28 mouse cellular contexts compared by ENCODE assay signal in genomic region chr8:126647350-126647749, GRCm38 (mm10). TPM values are rescaled to one million over a fixed set of nuclear protein-coding genes. Genes with fewer than 3 reads are reported as not detected.
A peak's percentile ranks its signal among the peaks of the same experiment; 100 is the strongest.
DNase-seq lines count a peak whose midpoint lies in the region; ATAC-seq and TF ChIP-seq lines count a peak whose summit lies in the region.
"Had no signal": no experiment of that assay in that cellular context is flagged by ENCODE, and none has a peak within 500 bp of the region (broad histone marks: within the 10 kb centered on the region; RNA-seq: fewer than 3 reads in every experiment).

No protein-coding gene starts in this region.

- WGBS in embryonic facial prominence, embryonic 13.5 days: 33% methylated on average over 1 of the region's 1 CpGs
- WGBS in embryonic facial prominence, embryonic 10.5 days: 59% methylated on average over 1 of the region's 1 CpGs
- 61% methylated on average over 1 of the region's 1 CpGs for WGBS in kidney, embryonic 15.5 days
- WGBS in lung, postnatal 0 days: 43% methylated on average over 1 of the region's 1 CpGs

- no peak for TF ChIP-seq CTCF in lung, postnatal 0 days (IDR thresholded peaks at IDR 0.05)

- H3K9ac ChIP-seq in embryonic facial prominence, embryonic 13.5 days: no peak overlapping the region
- H3K9ac ChIP-seq in kidney, embryonic 15.5 days: no peak overlapping the region
- no peak overlapping the region for H3K9ac ChIP-seq in lung, postnatal 0 days (replicated peaks; ENCODE audit: low read depth)
- H3K9ac ChIP-seq: forebrain, embryonic 15.5 days; hindbrain, embryonic 12.5 days; limb, embryonic 13.5 days had no signal

- TF ChIP-seq EP300 in lung, postnatal 0 days (IDR thresholded peaks at IDR 0.05): no peak

- no peak for ATAC-seq in embryonic facial prominence, embryonic 13.5 days (ENCODE audit: insufficient number of reproducible peaks, insufficient read depth, low FRiP score, low TSS enrichment, low read depth)
- ATAC-seq in kidney, embryonic 15.5 days (replicated peaks; ENCODE audit: low FRiP score): no peak
- ATAC-seq in lung, postnatal 0 days: no peak
- ATAC-seq: activated CD4-positive, CD25-positive, alpha-beta regulatory T cell, adult 4 months; forebrain, embryonic 15.5 days; hindbrain, postnatal 0 days; intestine, postnatal 0 days; midbrain, embryonic 16.5 days had no signal

- no peaks in the 10 kb centered on the region for H3K27me3 ChIP-seq in embryonic facial prominence, embryonic 13.5 days
- H3K27me3 ChIP-seq in embryonic facial prominence, embryonic 10.5 days (replicated peaks; ENCODE audit: low read depth, poor library complexity, severe bottlenecking): no peaks in the 10 kb centered on the region
- H3K27me3 ChIP-seq in kidney, embryonic 15.5 days: no peaks in the 10 kb centered on the region
- H3K27me3 ChIP-seq in lung, postnatal 0 days (replicated peaks; ENCODE audit: insufficient read depth, low read length): no peaks in the 10 kb centered on the region
- H3K27me3 ChIP-seq: CH12.LX; forebrain, embryonic 15.5 days; hindbrain, embryonic 12.5 days; limb, embryonic 13.5 days had no signal

- no peak for DNase-seq in embryonic facial prominence, embryonic 10.5 days (ENCODE audit: low spot score)
- DNase-seq in kidney, adult 9 months: no peak
- DNase-seq in lung, postnatal 0 days (ENCODE audit: low spot score): no peak
- DNase-seq in lung, postnatal 4 days: no peak
- DNase-seq in spleen, postnatal 4 days (ENCODE audit: low spot score in 2 of 2): no peak
- no peak for DNase-seq in frontal cortex, postnatal 10 days (ENCODE audit: low spot score in 2 of 2)
- DNase-seq: adrenal gland, adult 2 months; adrenal gland, postnatal 36 days; cerebellum, adult 18-20 months; cerebellum, postnatal 10 days; gastrocnemius, adult 2 months; gastrocnemius, postnatal 36 days; heart, postnatal 36 days; lung, adult 2 months; thymus, adult 18-20 months; thymus, postnatal 25 days had no signal

- peak overlapping the region; percentile 39; the same call in 1 of the 2 replicates for H3K27ac ChIP-seq in embryonic facial prominence, embryonic 13.5 days
- H3K27ac ChIP-seq in embryonic facial prominence, embryonic 10.5 days (replicated peaks): no peak overlapping the region
- H3K27ac ChIP-seq in kidney, embryonic 15.5 days: 0 out of 2 replicates have a peak overlapping the region, but pooled peaks have one; percentile 4
- peak overlapping the region; percentile 43 for H3K27ac ChIP-seq in lung, postnatal 0 days (ENCODE audit: low read length)
- H3K27ac ChIP-seq: forebrain, embryonic 15.5 days; gastrocnemius, adult 2 months; hindbrain, embryonic 12.5 days; hindbrain, postnatal 0 days; limb, embryonic 13.5 days had no signal

- H3K4me2 ChIP-seq in embryonic facial prominence, embryonic 13.5 days: no peak overlapping the region
- no peak overlapping the region for H3K4me2 ChIP-seq in kidney, embryonic 15.5 days
- H3K4me2 ChIP-seq in lung, postnatal 0 days (replicated peaks; ENCODE audit: low read depth, low read length): no peak overlapping the region
- H3K4me2 ChIP-seq: forebrain, embryonic 15.5 days; hindbrain, embryonic 12.5 days; limb, embryonic 13.5 days; midbrain, embryonic 11.5 days had no signal

- H3K36me3 ChIP-seq in embryonic facial prominence, embryonic 13.5 days: no peaks in the 10 kb centered on the region
- no peaks in the 10 kb centered on the region for H3K36me3 ChIP-seq in embryonic facial prominence, embryonic 10.5 days (replicated peaks)
- no peaks in the 10 kb centered on the region for H3K36me3 ChIP-seq in kidney, embryonic 15.5 days
- no peaks in the 10 kb centered on the region for H3K36me3 ChIP-seq in lung, postnatal 0 days (ENCODE audit: insufficient read depth, low read length)
- H3K36me3 ChIP-seq: forebrain, embryonic 15.5 days; heart, embryonic 10.5 days; hindbrain, embryonic 12.5 days; limb, embryonic 13.5 days had no signal

- H3K9me3 ChIP-seq in embryonic facial prominence, embryonic 13.5 days: no peaks in the 10 kb centered on the region
- no peaks in the 10 kb centered on the region for H3K9me3 ChIP-seq in embryonic facial prominence, embryonic 10.5 days
- no peaks in the 10 kb centered on the region for H3K9me3 ChIP-seq in kidney, embryonic 15.5 days (replicated peaks)
- H3K9me3 ChIP-seq in lung, postnatal 0 days (ENCODE audit: low read length): no peaks in the 10 kb centered on the region
- H3K9me3 ChIP-seq: forebrain, embryonic 15.5 days; heart, embryonic 10.5 days; hindbrain, embryonic 12.5 days had no signal

- H3K4me3 ChIP-seq in embryonic facial prominence, embryonic 13.5 days: no peak overlapping the region
- H3K4me3 ChIP-seq in embryonic facial prominence, embryonic 10.5 days: no peak overlapping the region
- H3K4me3 ChIP-seq in kidney, embryonic 15.5 days (replicated peaks): no peak overlapping the region
- no peak overlapping the region for H3K4me3 ChIP-seq in lung, postnatal 0 days (ENCODE audit: low read depth, low read length)
- H3K4me3 ChIP-seq: forebrain, embryonic 15.5 days; gastrocnemius, adult 2 months; heart, embryonic 10.5 days; hindbrain, embryonic 12.5 days; limb, embryonic 13.5 days had no signal

- H3K4me1 ChIP-seq in embryonic facial prominence, embryonic 13.5 days: peaks cover 25% of the 10 kb centered on the region
- H3K4me1 ChIP-seq in embryonic facial prominence, embryonic 10.5 days: peaks cover 32% of the 10 kb centered on the region
- peaks cover 10% of the 10 kb centered on the region; the same call in 1 of the 2 replicates for H3K4me1 ChIP-seq in kidney, embryonic 15.5 days
- H3K4me1 ChIP-seq in lung, postnatal 0 days (ENCODE audit: insufficient read depth, low read depth, low read length): no peaks in the 10 kb centered on the region
- H3K4me1 ChIP-seq: forebrain, embryonic 15.5 days had no signal

RNA-seq across cellular contexts. Expression of gene Irf2bp2, which starts 53.6 kb away (rescaled TPM):
- polyA plus RNA-seq in embryonic facial prominence, embryonic 13.5 days (2015; fragmentation: Nextera tagmentation; extraction: Ambion mirVana): 11.1 and 13.5 TPM in 2 replicates
- polyA plus RNA-seq in embryonic facial prominence, embryonic 10.5 days (2016; fragmentation: Nextera tagmentation; extraction: Ambion mirVana): 4.5 and 5.4 TPM in 2 replicates
- polyA plus RNA-seq in kidney, embryonic 15.5 days (2015; fragmentation: Nextera tagmentation; extraction: Ambion mirVana): 12.3 and 13.3 TPM in 2 replicates
- 19.5 and 24.1 TPM in 2 replicates for polyA plus RNA-seq in lung, postnatal 0 days (2015; fragmentation: Nextera tagmentation; extraction: Ambion mirVana)
